Mouse (Mus musculus) CH12.LX (cell line): ENCODE data around the gene Slc16a3.

Source experiments
- CHD2 ChIP-seq: IDR thresholded peaks from 2 replicates; pipeline ENCODE4 v1.6.1; 2011; ENCODE audit warnings: low read length, improper control_type of control experiment
- CTCF ChIP-seq, 2 experiments: IDR thresholded peaks in 1 of 2; conservative IDR thresholded peaks in 1 of 2; 2 replicates each; pipeline ENCODE4 v1.5.1; 2011 to 2012; ENCODE audit warnings: low read depth in 2 of 2, low read length in 2 of 2, improper control_type of control experiment in 1 of 2, inconsistent platforms in 1 of 2, mild to moderate bottlenecking in 1 of 2, moderate library complexity in 1 of 2
- JUND ChIP-seq: conservative IDR thresholded peaks from 2 replicates; pipeline ENCODE4 v1.6.1; 2011; ENCODE audit warnings: low read depth, low read length, improper control_type of control experiment
- MAFK ChIP-seq: IDR thresholded peaks from 2 replicates; pipeline ENCODE4 v1.6.1; 2011; ENCODE audit warnings: low read length, improper control_type of control experiment; ENCODE audit not compliant: insufficient replicate concordance
- SMC3 ChIP-seq: IDR thresholded peaks from 2 replicates; pipeline ENCODE4 v1.6.1; 2011; ENCODE audit warnings: low read depth, low read length, improper control_type of control experiment

DNA sequence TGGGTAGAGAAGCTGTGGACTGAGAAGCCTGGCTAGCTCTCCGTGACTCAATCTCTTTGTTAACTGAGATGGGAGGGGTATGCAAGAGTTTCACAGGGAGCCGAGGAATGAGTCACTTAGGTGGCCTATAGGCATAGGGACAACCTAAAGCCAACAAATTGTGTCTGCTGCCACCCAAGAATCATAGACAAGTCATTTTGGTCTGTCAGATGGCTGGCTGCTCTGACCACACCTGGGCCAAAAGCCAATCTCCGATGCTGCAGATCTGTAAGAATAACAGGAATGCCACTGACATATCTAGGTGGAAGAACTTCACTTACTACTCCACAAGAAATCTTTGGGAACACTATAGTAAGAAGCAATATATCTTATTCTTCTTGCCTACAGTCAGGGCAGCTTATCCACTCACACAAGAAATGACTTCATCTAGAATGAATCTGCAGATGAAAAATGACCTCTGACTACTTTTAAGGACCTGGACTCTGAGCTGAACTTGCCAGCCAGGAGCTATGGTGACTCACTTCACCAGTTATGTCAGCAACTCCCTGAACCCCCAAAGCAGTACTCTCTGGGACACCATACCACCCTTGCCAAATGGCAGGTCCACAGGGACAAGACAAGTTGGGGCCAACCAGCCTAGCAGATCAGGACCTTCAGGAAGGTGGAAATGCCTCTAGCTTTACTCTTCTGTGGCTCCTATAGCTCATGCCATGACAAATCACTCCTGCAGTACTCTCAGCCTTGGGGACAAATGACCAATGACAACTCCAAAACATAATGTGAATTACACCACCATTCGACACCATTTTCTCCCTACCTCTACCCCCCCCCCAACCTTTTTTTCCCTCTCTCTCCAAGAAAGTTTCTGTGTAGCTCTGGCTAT lies 36.4 kb downstream of the Slc16a3 start:
- TF ChIP-seq JUND (no peak), CTCF (conservative IDR thresholded peaks at IDR 0.05 in 1 of 2, IDR thresholded peaks at IDR 0.05 in 1 of 2; ENCODE audit: low read depth in 2 of 2, low read length in 2 of 2) (no peak), SMC3 (no peak), CHD2 (no peak), MAFK (no peak)
